Mouse (Mus musculus): ENCODE data around the gene Zfp37.

- TF ChIP-seq POLR2A (IDR thresholded peaks at IDR 0.05; ENCODE audit: borderline replicate concordance, control insufficient read depth, low read depth, low read length) (no peak), CTCF (IDR thresholded peaks at IDR 0.05; ENCODE audit: control insufficient read depth, insufficient read depth, low read length) (no peak)
Measured at GRCm38 (mm10) chr4:62263133-62263844, 32.4 kb upstream of the Zfp37 start.
